Mouse (Mus musculus): Measurements from ENCODE around the gene 1700003E16Rik. TPM values are rescaled to one million over a fixed set of nuclear protein-coding genes. Genes with fewer than 3 reads are reported as not detected.
A peak's percentile ranks its signal among the peaks of the same experiment; 100 is the strongest.

The 1700003E16Rik gene
- polyA plus RNA-seq, 1 experiment from 2014 or later = 6.1 TPM

DNA sequence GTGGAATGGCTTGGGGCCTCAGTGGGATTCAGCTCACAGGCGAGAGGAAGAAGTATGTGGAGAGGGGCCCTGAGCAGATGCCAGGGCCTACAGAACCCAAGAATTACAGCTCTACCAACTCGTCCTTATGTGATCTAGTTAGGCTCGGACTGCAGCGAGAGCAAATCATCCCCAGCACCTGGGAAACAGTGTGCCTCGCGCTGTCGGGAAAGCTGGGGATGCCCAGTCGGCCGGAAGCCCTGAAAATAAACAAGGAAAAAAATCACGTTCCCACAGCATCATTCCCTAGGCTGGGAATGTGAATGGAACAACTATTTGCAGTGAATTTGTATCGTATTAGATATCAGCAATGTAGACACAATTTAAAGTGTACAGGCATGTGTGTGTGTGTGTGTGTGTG, 50.1 kb downstream of the 1700003E16Rik start:
- Histone ChIP-seq H3K4me2 (replicated peaks; ENCODE audit: low read depth, low read length) (no peak overlapping the region), H3K4me3 (ENCODE audit: low read depth, low read length) (no peak overlapping the region), H3K36me3 (ENCODE audit: insufficient read depth, low read length) (no peaks in the 10 kb centered on the region), H3K9ac (replicated peaks; ENCODE audit: low read depth) (no peak overlapping the region), H3K27me3 (replicated peaks; ENCODE audit: insufficient read depth, low read length) (no peaks in the 10 kb centered on the region), H3K27ac (ENCODE audit: low read length) (no peak overlapping the region; the same call in 1 of the 2 replicates), H3K4me1 (ENCODE audit: insufficient read depth, low read depth, low read length) (no peaks in the 10 kb centered on the region), H3K9me3 (ENCODE audit: low read length) (no peaks in the 10 kb centered on the region)
- 52% methylated on average over 11 of the region's 11 CpGs for WGBS
- ATAC-seq (0 out of 2 replicates have a peak, but pooled peaks have one; percentile 4), DNase-seq (ENCODE audit: low spot score) (no peak)
- TF ChIP-seq CTCF (IDR thresholded peaks at IDR 0.05) (no peak), EP300 (IDR thresholded peaks at IDR 0.05) (no peak)

DNA sequence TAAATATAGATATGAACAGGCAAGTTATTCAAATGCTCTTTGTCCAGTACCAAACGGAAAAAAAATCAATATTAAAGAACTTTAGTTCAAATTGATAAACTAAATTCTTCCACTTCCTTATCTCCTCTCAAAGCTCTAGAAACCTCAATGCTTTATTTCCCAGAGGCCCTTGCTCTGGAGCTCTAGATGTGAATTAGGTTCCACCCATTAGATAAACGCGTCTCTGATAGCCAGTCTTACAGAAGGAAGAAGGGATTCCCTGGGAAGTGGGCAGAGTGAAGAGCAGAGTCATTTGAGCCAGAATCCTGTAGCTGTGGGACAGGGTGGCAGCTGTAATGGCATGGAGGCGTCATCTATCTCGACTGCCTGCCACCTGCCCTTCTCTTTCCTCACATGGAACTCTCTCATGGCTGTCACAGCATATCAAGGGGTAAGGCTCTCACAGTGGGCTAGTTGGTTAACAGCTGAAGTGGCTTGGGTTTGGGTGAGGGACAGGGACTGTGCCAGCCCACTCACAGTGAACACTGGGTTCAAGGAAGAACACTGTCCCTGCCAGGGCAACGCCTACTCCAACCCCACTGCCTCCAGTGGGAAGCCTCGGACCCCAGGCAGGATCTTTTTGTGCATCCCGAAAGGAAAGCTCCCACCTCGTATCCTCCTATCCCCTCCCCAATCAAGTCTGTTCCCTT, 51.3 kb downstream of the 1700003E16Rik start:
- no peaks in the 10 kb centered on the region for H3K36me3 ChIP-seq (ENCODE audit: insufficient read depth, low read length)
- DNase-seq (ENCODE audit: low spot score) (no peak), ATAC-seq (no peak)
- no peaks in the 10 kb centered on the region for H3K9me3 ChIP-seq (ENCODE audit: low read length)
- no peak overlapping the region for H3K9ac ChIP-seq (replicated peaks; ENCODE audit: low read depth)
- H3K27me3 ChIP-seq (replicated peaks; ENCODE audit: insufficient read depth, low read length) = no peaks in the 10 kb centered on the region
- TF ChIP-seq EP300 (IDR thresholded peaks at IDR 0.05) (no peak), CTCF (IDR thresholded peaks at IDR 0.05) (no peak)
- no peak overlapping the region for H3K27ac ChIP-seq (ENCODE audit: low read length)
- WGBS = 59% methylated on average over 9 of the region's 9 CpGs
- H3K4me2 ChIP-seq (replicated peaks; ENCODE audit: low read depth, low read length) = no peak overlapping the region
- H3K4me1 ChIP-seq (ENCODE audit: insufficient read depth, low read depth, low read length) = no peaks in the 10 kb centered on the region
- H3K4me3 ChIP-seq (ENCODE audit: low read depth, low read length) = no peak overlapping the region

DNA sequence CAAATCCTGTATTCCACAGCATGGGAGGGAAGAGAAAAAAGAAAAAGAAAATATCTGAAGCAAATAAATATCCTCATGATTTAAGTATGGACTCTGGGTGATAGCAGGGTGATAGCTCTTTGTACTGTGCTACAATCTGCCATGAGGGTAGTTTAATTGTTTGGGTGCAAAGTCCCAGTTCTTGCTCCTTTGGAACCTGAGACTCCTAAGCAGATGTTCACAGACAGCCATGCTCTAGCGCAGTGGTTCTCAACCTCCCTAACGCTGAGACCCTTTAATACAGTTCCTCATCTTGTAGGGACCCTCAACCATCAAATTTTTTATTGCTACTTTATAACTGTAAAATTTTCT, 51.8 kb downstream of the 1700003E16Rik start:
- DNase-seq (ENCODE audit: low spot score) (no peak), ATAC-seq (no peak)
- no peak for TF ChIP-seq EP300 (IDR thresholded peaks at IDR 0.05)
- TF ChIP-seq CTCF (IDR thresholded peaks at IDR 0.05) = no peak
- Histone ChIP-seq H3K27me3 (replicated peaks; ENCODE audit: insufficient read depth, low read length) (no peaks in the 10 kb centered on the region), H3K27ac (ENCODE audit: low read length) (no peak overlapping the region), H3K4me1 (ENCODE audit: insufficient read depth, low read depth, low read length) (no peaks in the 10 kb centered on the region), H3K4me2 (replicated peaks; ENCODE audit: low read depth, low read length) (no peak overlapping the region), H3K36me3 (ENCODE audit: insufficient read depth, low read length) (no peaks in the 10 kb centered on the region), H3K4me3 (ENCODE audit: low read depth, low read length) (no peak overlapping the region), H3K9me3 (ENCODE audit: low read length) (no peaks in the 10 kb centered on the region), H3K9ac (replicated peaks; ENCODE audit: low read depth) (no peak overlapping the region)
- 91% methylated on average over 2 of the region's 2 CpGs for WGBS

DNA sequence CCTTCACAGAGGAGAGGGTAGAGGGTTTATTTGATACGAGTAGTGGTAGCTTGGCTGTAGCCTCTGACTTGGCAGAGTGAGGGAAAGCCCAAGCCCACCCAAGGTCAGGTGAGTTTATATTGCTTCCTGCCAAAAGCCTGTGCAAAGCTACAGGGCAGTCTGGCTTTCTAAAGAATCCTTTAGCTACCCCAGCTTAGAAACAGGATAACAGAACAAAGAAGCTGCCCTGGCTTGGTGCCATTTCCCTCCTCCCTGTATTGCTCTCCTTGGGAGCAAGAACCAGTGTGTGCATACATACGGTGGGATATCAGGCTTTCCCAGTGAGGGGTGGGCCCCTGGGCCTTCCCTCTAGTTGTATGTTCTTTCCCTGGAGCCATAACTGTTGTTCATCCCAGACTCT, 54.3 kb downstream of the 1700003E16Rik start:
- no peaks in the 10 kb centered on the region for H3K9me3 ChIP-seq (ENCODE audit: low read length)
- 22% methylated on average over 2 of the region's 2 CpGs for WGBS
- H3K36me3 ChIP-seq (ENCODE audit: insufficient read depth, low read length) = no peaks in the 10 kb centered on the region
- TF ChIP-seq CTCF (IDR thresholded peaks at IDR 0.05) = no peak
- no peak for TF ChIP-seq EP300 (IDR thresholded peaks at IDR 0.05)
- no peak overlapping the region for H3K9ac ChIP-seq (replicated peaks; ENCODE audit: low read depth)
- no peaks in the 10 kb centered on the region for H3K27me3 ChIP-seq (replicated peaks; ENCODE audit: insufficient read depth, low read length)
- ATAC-seq (no peak), DNase-seq (ENCODE audit: low spot score) (no peak)
- no peak overlapping the region for H3K27ac ChIP-seq (ENCODE audit: low read length)
- H3K4me2 ChIP-seq (replicated peaks; ENCODE audit: low read depth, low read length) = no peak overlapping the region
- H3K4me1 ChIP-seq (ENCODE audit: insufficient read depth, low read depth, low read length) = no peaks in the 10 kb centered on the region
- H3K4me3 ChIP-seq (ENCODE audit: low read depth, low read length) = no peak overlapping the region

DNA sequence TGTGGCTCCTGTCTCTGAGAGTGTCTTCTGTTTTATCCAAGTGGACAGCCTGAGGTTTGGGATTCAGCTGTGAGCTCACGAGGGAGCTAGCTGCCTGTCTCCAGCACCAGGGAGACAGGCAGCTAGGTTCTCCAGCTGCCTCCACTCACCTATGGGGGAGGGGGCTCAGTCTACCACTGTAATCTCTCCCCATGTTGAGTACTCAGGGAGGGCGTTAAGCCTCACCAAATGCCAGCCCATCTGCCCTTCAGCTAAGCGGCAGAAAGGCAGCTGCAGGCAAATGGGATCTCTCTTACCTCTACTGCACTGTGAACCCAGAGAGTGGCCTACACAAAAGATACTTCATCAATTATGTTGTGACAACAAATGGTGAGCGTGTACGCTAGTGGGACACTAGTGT, 55.3 kb downstream of the 1700003E16Rik start:
- Histone ChIP-seq H3K27ac (ENCODE audit: low read length) (no peak overlapping the region), H3K27me3 (replicated peaks; ENCODE audit: insufficient read depth, low read length) (no peaks in the 10 kb centered on the region), H3K9me3 (ENCODE audit: low read length) (no peaks in the 10 kb centered on the region), H3K9ac (replicated peaks; ENCODE audit: low read depth) (no peak overlapping the region), H3K4me1 (ENCODE audit: insufficient read depth, low read depth, low read length) (no peaks in the 10 kb centered on the region), H3K4me2 (replicated peaks; ENCODE audit: low read depth, low read length) (no peak overlapping the region), H3K36me3 (ENCODE audit: insufficient read depth, low read length) (no peaks in the 10 kb centered on the region), H3K4me3 (ENCODE audit: low read depth, low read length) (no peak overlapping the region)
- WGBS = 28% methylated on average over 5 of the region's 5 CpGs
- TF ChIP-seq EP300 (IDR thresholded peaks at IDR 0.05) (no peak), CTCF (IDR thresholded peaks at IDR 0.05) (no peak)
- ATAC-seq (no peak), DNase-seq (ENCODE audit: low spot score) (no peak)

Other genes with a start within 250 kb of the 1700003E16Rik start
- gene Sema4f, start 216.6 kb upstream of the 1700003E16Rik start, polyA plus RNA-seq (2015; fragmentation: Nextera tagmentation; extraction: Ambion mirVana) = 8.8 and 14.3 TPM in 2 replicates
- gene M1ap, start 209.5 kb upstream of the 1700003E16Rik start, polyA plus RNA-seq (2015; fragmentation: Nextera tagmentation; extraction: Ambion mirVana) = 1.8 and 2.5 TPM in 2 replicates
- gene Dok1, start 122.9 kb upstream of the 1700003E16Rik start, polyA plus RNA-seq (2015; fragmentation: Nextera tagmentation; extraction: Ambion mirVana) = 22.8 and 23.3 TPM in 2 replicates
- 10.1 and 11.4 TPM in 2 replicates for gene Loxl3, start 122.2 kb upstream of the 1700003E16Rik start, polyA plus RNA-seq (2015; fragmentation: Nextera tagmentation; extraction: Ambion mirVana)
- gene Aup1, start 101.9 kb upstream of the 1700003E16Rik start, polyA plus RNA-seq (2015; fragmentation: Nextera tagmentation; extraction: Ambion mirVana) = 201 and 205 TPM in 2 replicates
- 50.5 and 55.5 TPM in 2 replicates for gene Htra2, start 101.1 kb upstream of the 1700003E16Rik start, polyA plus RNA-seq (2015; fragmentation: Nextera tagmentation; extraction: Ambion mirVana)
- 1.9 and 2.4 TPM in 2 replicates for gene Dqx1, start 98.6 kb upstream of the 1700003E16Rik start, polyA plus RNA-seq (2015; fragmentation: Nextera tagmentation; extraction: Ambion mirVana)
- not detected in 2 replicates for gene Tlx2, start 86.1 kb upstream of the 1700003E16Rik start, polyA plus RNA-seq (2015; fragmentation: Nextera tagmentation; extraction: Ambion mirVana)
- gene Pcgf1, start 78.5 kb upstream of the 1700003E16Rik start, polyA plus RNA-seq (2015; fragmentation: Nextera tagmentation; extraction: Ambion mirVana) = 24.3 and 26.0 TPM in 2 replicates
- 1.9 and 3.4 TPM in 2 replicates for gene Lbx2, start 70.0 kb upstream of the 1700003E16Rik start, polyA plus RNA-seq (2015; fragmentation: Nextera tagmentation; extraction: Ambion mirVana)
- 1.2 and 1.5 TPM in 2 replicates for gene Ccdc142, start 54.8 kb upstream of the 1700003E16Rik start, polyA plus RNA-seq (2015; fragmentation: Nextera tagmentation; extraction: Ambion mirVana)
- 1.9 TPM in 2 replicates for gene Gm42688, start 54.8 kb upstream of the 1700003E16Rik start, polyA plus RNA-seq (2015; fragmentation: Nextera tagmentation; extraction: Ambion mirVana)
- 127 and 128 TPM in 2 replicates for gene Mrpl53, start 47.4 kb upstream of the 1700003E16Rik start, polyA plus RNA-seq (2015; fragmentation: Nextera tagmentation; extraction: Ambion mirVana)
- 21.6 and 23.5 TPM in 2 replicates for gene Mogs, start 40.9 kb upstream of the 1700003E16Rik start, polyA plus RNA-seq (2015; fragmentation: Nextera tagmentation; extraction: Ambion mirVana)
- 57.9 and 62.4 TPM in 2 replicates for gene Wbp1, start 34.8 kb upstream of the 1700003E16Rik start, polyA plus RNA-seq (2015; fragmentation: Nextera tagmentation; extraction: Ambion mirVana)
- gene Ino80b, start 31.0 kb upstream of the 1700003E16Rik start, polyA plus RNA-seq (2015; fragmentation: Nextera tagmentation; extraction: Ambion mirVana) = 14.5 and 18.1 TPM in 2 replicates
- 51.2 and 63.8 TPM in 2 replicates for gene Rtkn, start 20.9 kb upstream of the 1700003E16Rik start, polyA plus RNA-seq (2015; fragmentation: Nextera tagmentation; extraction: Ambion mirVana)
- 3.1 and 3.3 TPM in 2 replicates for gene Wdr54, start within 50 bp of the 1700003E16Rik start, polyA plus RNA-seq (2015; fragmentation: Nextera tagmentation; extraction: Ambion mirVana)
- gene Dctn1, start 9.5 kb downstream of the 1700003E16Rik start, polyA plus RNA-seq (2015; fragmentation: Nextera tagmentation; extraction: Ambion mirVana) = 55.3 and 63.7 TPM in 2 replicates
- gene Slc4a5, start 63.4 kb downstream of the 1700003E16Rik start, polyA plus RNA-seq (2015; fragmentation: Nextera tagmentation; extraction: Ambion mirVana) = 5.0 and 5.3 TPM in 2 replicates
- 6.3 and 7.8 TPM in 2 replicates for gene Mthfd2, start 169.5 kb downstream of the 1700003E16Rik start, polyA plus RNA-seq (2015; fragmentation: Nextera tagmentation; extraction: Ambion mirVana)
- 41.3 and 47.6 TPM in 2 replicates for gene Mob1a, start 169.6 kb downstream of the 1700003E16Rik start, polyA plus RNA-seq (2015; fragmentation: Nextera tagmentation; extraction: Ambion mirVana)
- 101 and 120 TPM in 2 replicates for gene Bola3, start 192.7 kb downstream of the 1700003E16Rik start, polyA plus RNA-seq (2015; fragmentation: Nextera tagmentation; extraction: Ambion mirVana)

All from lung, postnatal 0 days (tissue).